Mouse (Mus musculus) left cerebral cortex, adult 9 months (tissue): ENCODE results near the gene Suco.
A peak's percentile ranks its signal among the peaks of the same experiment; 100 is the strongest.

Experiments
- DNase-seq, 2 experiments: peaks; one replicate each; pipeline ENCODE4 v3.0.0; 2022; ENCODE audit warnings: low spot score in 2 of 2

The Suco gene

GRCm38 (mm10) chr1:161894126-161894525 lies 17.6 kb upstream of the Suco start:
- DNase-seq, result no peak

GRCm38 (mm10) chr1:161888823-161889222 lies 12.3 kb upstream of the Suco start:
- DNase-seq, result no peak

- DNase-seq, result no peak
These were observed 11.3 kb upstream of the Suco start for GRCm38 (mm10) chr1:161887679-161888260.

GRCm38 (mm10) chr1:161885762-161886161 lies 9.3 kb upstream of the Suco start:
- no peak for DNase-seq

GRCm38 (mm10) chr1:161877580-161878142 lies 1.2 kb upstream of the Suco start:
- DNase-seq, result no peak

- DNase-seq, result no peak
These were observed 553 bp downstream of the Suco start for GRCm38 (mm10) chr1:161875706-161876552.

- no peak for DNase-seq
These were observed 7.1 kb downstream of the Suco start for GRCm38 (mm10) chr1:161869422-161869821.

- DNase-seq, result no peak
These were observed 8.1 kb downstream of the Suco start for GRCm38 (mm10) chr1:161868413-161868812.

GRCm38 (mm10) chr1:161863742-161864141 lies 12.7 kb downstream of the Suco start:
- no peak for DNase-seq

GRCm38 (mm10) chr1:161859248-161859647 lies 17.2 kb downstream of the Suco start:
- no peak for DNase-seq

GRCm38 (mm10) chr1:161826677-161827076 lies 49.8 kb downstream of the Suco start:
- DNase-seq, result peak in 1 of 2 experiments; percentile 11

- no peak for DNase-seq
These were observed 67.1 kb downstream of the Suco start for GRCm38 (mm10) chr1:161809428-161809827.

GRCm38 (mm10) chr1:161808980-161809379 lies 67.5 kb downstream of the Suco start:
- no peak for DNase-seq

- no peak for DNase-seq
These were observed 71.9 kb downstream of the Suco start for GRCm38 (mm10) chr1:161804541-161804971.

GRCm38 (mm10) chr1:161801321-161801720 lies 75.2 kb downstream of the Suco start:
- no peak for DNase-seq

- DNase-seq, result no peak
These were observed 76.2 kb downstream of the Suco start for GRCm38 (mm10) chr1:161800256-161800655.

GRCm38 (mm10) chr1:161799791-161800190 lies 76.7 kb downstream of the Suco start:
- DNase-seq, result no peak

GRCm38 (mm10) chr1:161798866-161799265 lies 77.6 kb downstream of the Suco start:
- DNase-seq, result no peak

GRCm38 (mm10) chr1:161794447-161795211 lies 81.9 kb downstream of the Suco start:
- DNase-seq, result no peak

- DNase-seq, result no peak
These were observed 83.2 kb downstream of the Suco start for GRCm38 (mm10) chr1:161793321-161793720.

GRCm38 (mm10) chr1:161792687-161792969 lies 83.9 kb downstream of the Suco start:
- DNase-seq, result no peak
